ENCODE assay signal across 8 mouse cellular contexts in genomic region chr11:61855539-61855938, GRCm38 (mm10). TPM values are rescaled to one million over a fixed set of nuclear protein-coding genes. Genes with fewer than 3 reads are reported as not detected.
DNase-seq lines count a peak whose midpoint lies in the region; ATAC-seq and TF ChIP-seq lines count a peak whose summit lies in the region.

No protein-coding gene starts in this region.

- no peak for TF ChIP-seq CTCF in kidney, adult 2 months (conservative IDR thresholded peaks at IDR 0.05; ENCODE audit: insufficient read depth, insufficient read length, low read depth, low read length)
- no peak for TF ChIP-seq CTCF in G1E (IDR thresholded peaks at IDR 0.05; ENCODE audit: low read depth, low read length)

- no peak for TF ChIP-seq POLR2A in kidney, adult 2 months (IDR thresholded peaks at IDR 0.05; ENCODE audit: low read depth, low read length)

- H3K36me3 ChIP-seq in kidney, adult 2 months (ENCODE audit: control insufficient read depth, insufficient read depth, low read length): no peaks in the 10 kb centered on the region
- H3K36me3 ChIP-seq in G1E (replicated peaks): peaks cover 6% of the 10 kb centered on the region
- H3K36me3 ChIP-seq in hindbrain, embryonic 11.5 days (ENCODE audit: control insufficient read depth, insufficient read depth, low read length): no peaks in the 10 kb centered on the region
- 0 out of 2 replicates have a peak, but pooled peaks cover 1% of the 10 kb centered on the region for H3K36me3 ChIP-seq in midbrain, embryonic 14.5 days (ENCODE audit: control insufficient read depth, insufficient read depth, low read length)

- intact Hi-C loops in left cerebral cortex, postnatal 36 days (cut with DNase I): no loop called here

- H3K27ac ChIP-seq in kidney, adult 2 months (ENCODE audit: insufficient read depth, low read depth, low read length): peak overlapping the region; percentile 78; the same call in 1 of the 2 replicates
- peak overlapping the region; percentile 92 for H3K27ac ChIP-seq in hindbrain, embryonic 11.5 days (ENCODE audit: low read depth, low read length)
- H3K27ac ChIP-seq in midbrain, embryonic 14.5 days (replicated peaks; ENCODE audit: low read depth, low read length): peak overlapping the region; percentile 98

- no peak for ATAC-seq in G1E (ENCODE audit: extremely low read depth, insufficient number of reproducible peaks, low FRiP score, poor library complexity, severe bottlenecking)
- ATAC-seq in hindbrain, embryonic 11.5 days (ENCODE audit: low FRiP score): no peak
- ATAC-seq in midbrain, embryonic 14.5 days (ENCODE audit: low FRiP score, low TSS enrichment): no peak

- H3K4me1 ChIP-seq in kidney, adult 2 months (ENCODE audit: control insufficient read depth, insufficient read depth, low read length): no peaks in the 10 kb centered on the region; the same call in 1 of the 2 replicates
- H3K4me1 ChIP-seq in G1E (ENCODE audit: insufficient read depth, low read depth, low read length): peaks cover 13% of the 10 kb centered on the region
- no peaks in the 10 kb centered on the region for H3K4me1 ChIP-seq in hindbrain, embryonic 11.5 days (replicated peaks; ENCODE audit: control insufficient read depth, insufficient read depth, low read length)
- H3K4me1 ChIP-seq in midbrain, embryonic 14.5 days (ENCODE audit: control insufficient read depth, insufficient read depth, low read length): peaks cover 13% of the 10 kb centered on the region

- WGBS in kidney, adult 2 months: 37% methylated on average over 6 of the region's 6 CpGs
- WGBS in hindbrain, embryonic 11.5 days: 50% methylated on average over 6 of the region's 6 CpGs
- WGBS in midbrain, embryonic 14.5 days: 47% methylated on average over 6 of the region's 6 CpGs

- H3K9ac ChIP-seq in hindbrain, embryonic 11.5 days (ENCODE audit: low read depth, low read length): peak overlapping the region; percentile 98
- H3K9ac ChIP-seq in midbrain, embryonic 14.5 days (replicated peaks; ENCODE audit: low read length): peak overlapping the region; percentile 99

- H3K27me3 ChIP-seq in kidney, adult 2 months (replicated peaks; ENCODE audit: control insufficient read depth, insufficient read depth, low read length): no peaks in the 10 kb centered on the region
- H3K27me3 ChIP-seq in G1E (ENCODE audit: insufficient read depth, low read length): no peaks in the 10 kb centered on the region
- no peaks in the 10 kb centered on the region for H3K27me3 ChIP-seq in hindbrain, embryonic 11.5 days (ENCODE audit: control insufficient read depth, insufficient read depth, low read length)
- H3K27me3 ChIP-seq in midbrain, embryonic 14.5 days (ENCODE audit: control insufficient read depth, insufficient read depth, low read length): no peaks in the 10 kb centered on the region

- H3K4me3 ChIP-seq in kidney, adult 2 months (ENCODE audit: insufficient read depth, low read depth, low read length): peak overlapping the region; percentile 78
- peak overlapping the region; percentile 82; the same call in 1 of the 2 replicates for H3K4me3 ChIP-seq in G1E (ENCODE audit: low read depth, low read length)
- peak overlapping the region; percentile 98 for H3K4me3 ChIP-seq in hindbrain, embryonic 11.5 days (ENCODE audit: low read depth, low read length)
- H3K4me3 ChIP-seq in midbrain, embryonic 14.5 days (replicated peaks; ENCODE audit: low read depth, low read length): peak overlapping the region; percentile 95

- H3K9me3 ChIP-seq in G1E (replicated peaks): no peaks in the 10 kb centered on the region
- no peaks in the 10 kb centered on the region for H3K9me3 ChIP-seq in hindbrain, embryonic 11.5 days (ENCODE audit: control insufficient read depth, low read length)
- H3K9me3 ChIP-seq in midbrain, embryonic 14.5 days (ENCODE audit: control insufficient read depth, low read length): no peaks in the 10 kb centered on the region

- peak overlapping the region; percentile 59 for H3K4me2 ChIP-seq in hindbrain, embryonic 11.5 days (replicated peaks; ENCODE audit: low read depth, low read length)
- peak overlapping the region; percentile 73 for H3K4me2 ChIP-seq in midbrain, embryonic 14.5 days (ENCODE audit: low read length)

- no peak for DNase-seq in kidney, adult 2 months
- DNase-seq in kidney, adult 11 months: no peak
- no peak for DNase-seq in G1E (ENCODE audit: low spot score)
- DNase-seq in hindbrain, embryonic 11.5 days (ENCODE audit: low spot score): peak; percentile 6
- no peak for DNase-seq in midbrain, embryonic 14.5 days
- DNase-seq in left cerebral cortex, adult 18-20 months (ENCODE audit: low spot score in 2 of 2): no peak
- no peak for DNase-seq in layer of hippocampus, adult 8-10 months (ENCODE audit: low spot score in 2 of 2)
- DNase-seq in left cerebral cortex, postnatal 36 days (ENCODE audit: low spot score in 2 of 2): no peak

RNA-seq across cellular contexts. Expression of gene Ulk2, which starts 0.7 kb away (rescaled TPM):
- 47.6 and 54.7 TPM in 2 replicates for polyA plus RNA-seq in kidney, adult 2 months (2012; rRNA removed)
- 23.0 and 25.2 TPM in 2 replicates for total RNA-seq in G1E (2014; fragmentation: Nextera tagmentation)
- total RNA-seq in G1E (2017): 16.7 and 18.6 TPM in 2 replicates
- 2.8 TPM in 2 replicates for polyA plus RNA-seq in G1E (2012)
- 28.6 and 32.7 TPM in 2 replicates for polyA plus RNA-seq in hindbrain, embryonic 11.5 days (2014; fragmentation: Nextera tagmentation; extraction: Ambion mirVana)
- polyA plus RNA-seq in midbrain, embryonic 14.5 days (2014; fragmentation: Nextera tagmentation; extraction: Ambion mirVana): 52.2 and 67.8 TPM in 2 replicates
- 10 to 100 TPM; 74.0 to 75.4 TPM for total RNA-seq in left cerebral cortex, adult 18-20 months (2021)
- 10 to 100 TPM; 63.4 to 75.1 (median 70.3) TPM for total RNA-seq in layer of hippocampus, adult 8-10 months (2022)
- total RNA-seq in left cerebral cortex, postnatal 36 days (2021): 10 to 100 TPM; 82.1 to 82.8 TPM
